Mouse (Mus musculus) MEL (cell line): Measurements from ENCODE around the gene Msantd1. TPM values are rescaled to one million over a fixed set of nuclear protein-coding genes. Genes with fewer than 3 reads are reported as not detected.

Experiments
- DNase-seq: peaks from one replicate; pipeline ENCODE4 v3.0.0; 2011; ENCODE audit warnings: low read depth, low spot score
- H3K27ac ChIP-seq: 2 replicates; pipeline ENCODE4 v1.5.1; 2012; ENCODE audit warnings: low read depth, mild to moderate bottlenecking, control low read depth, low read length, moderate library complexity; ENCODE audit not compliant: control insufficient read depth
- H3K27me3 ChIP-seq, 2 experiments: fragments of 150-350 bp in 1 of 2; sonication (generic) in 1 of 2; 2 replicates each; pipeline ENCODE4 v1.6.1; 2012; ENCODE audit warnings: low read length in 2 of 2, mild to moderate bottlenecking in 2 of 2, improper control_type of control experiment in 1 of 2, moderate library complexity in 1 of 2; ENCODE audit not compliant: insufficient read depth in 2 of 2, control insufficient read depth in 1 of 2
- H3K36me3 ChIP-seq, 2 experiments: 2 replicates each; pipeline ENCODE4 v1.6.1; 2012 to 2014; ENCODE audit warnings: low read length in 2 of 2, improper control_type of control experiment in 1 of 2, inconsistent platforms in 1 of 2, mild to moderate bottlenecking in 1 of 2; ENCODE audit not compliant: insufficient read depth in 2 of 2, control insufficient read depth in 1 of 2
- H3K4me1 ChIP-seq, 2 experiments: fragments of 150-350 bp in 1 of 2; sonication (generic) in 1 of 2; 2 replicates each; pipeline ENCODE4 v1.6.1; 2012; ENCODE audit warnings: low read length in 2 of 2, improper control_type of control experiment in 1 of 2, mild to moderate bottlenecking in 1 of 2; ENCODE audit not compliant: insufficient read depth in 2 of 2, control insufficient read depth in 1 of 2
- H3K4me3 ChIP-seq, 2 experiments: fragments of 150-350 bp in 1 of 2; sonication (generic) in 1 of 2; 2 replicates each; pipeline ENCODE4 v1.5.1; 2012; ENCODE audit warnings: low read depth in 2 of 2, low read length in 2 of 2, mild to moderate bottlenecking in 2 of 2, moderate library complexity in 2 of 2, control low read depth in 1 of 2, improper control_type of control experiment in 1 of 2; ENCODE audit not compliant: control insufficient read depth in 1 of 2, insufficient read depth in 1 of 2
- H3K79me2 ChIP-seq: 2 replicates; pipeline ENCODE4 v1.6.1; 2012; ENCODE audit warnings: mild to moderate bottlenecking, low read length, moderate library complexity; ENCODE audit not compliant: control insufficient read depth, poor library complexity, insufficient read depth
- H3K9ac ChIP-seq: 2 replicates; pipeline ENCODE4 v1.6.1; 2012; ENCODE audit warnings: low read depth, mild to moderate bottlenecking, control low read depth, low read length, moderate library complexity; ENCODE audit not compliant: control insufficient read depth, poor library complexity, severe bottlenecking
- H3K9me3 ChIP-seq: fragments of 150-350 bp; sonication (generic); replicated peaks from 2 replicates; pipeline ENCODE4 v1.6.1; 2012; ENCODE audit warnings: mild to moderate bottlenecking, low read length, improper control_type of control experiment, moderate library complexity; ENCODE audit not compliant: insufficient read depth
- CHD1 ChIP-seq: IDR thresholded peaks from 2 replicates; pipeline ENCODE4 v1.6.1; 2012; ENCODE audit warnings: low read depth, mild to moderate bottlenecking, inconsistent platforms, low read length, improper control_type of control experiment
- CHD2 ChIP-seq: IDR thresholded peaks from 2 replicates; pipeline ENCODE4 v1.6.1; 2011; ENCODE audit warnings: low read length, improper control_type of control experiment
- E2F4 ChIP-seq: IDR thresholded peaks from 2 replicates; pipeline ENCODE4 v1.6.1; 2011; ENCODE audit warnings: low read depth, low read length, improper control_type of control experiment, borderline replicate concordance
- ELF1 ChIP-seq: IDR thresholded peaks from 2 replicates; pipeline ENCODE4 v1.6.1; 2014; ENCODE audit warnings: low read depth, mild to moderate bottlenecking, inconsistent platforms, low read length, improper control_type of control experiment, moderate library complexity
- EP300 ChIP-seq, 2 experiments: IDR thresholded peaks; 2 replicates each; pipeline ENCODE4 v1.6.1; 2011; ENCODE audit warnings: improper control_type of control experiment in 2 of 2, low read length in 2 of 2, low read depth in 1 of 2, mild to moderate bottlenecking in 1 of 2
- ETS1 ChIP-seq: IDR thresholded peaks from 2 replicates; pipeline ENCODE4 v1.6.1; 2012; ENCODE audit warnings: low read depth, mild to moderate bottlenecking, inconsistent platforms, low read length, improper control_type of control experiment, moderate library complexity
- GABPA ChIP-seq: IDR thresholded peaks from 2 replicates; pipeline ENCODE4 v1.6.1; 2012; ENCODE audit warnings: low read depth, mild to moderate bottlenecking, inconsistent platforms, low read length, improper control_type of control experiment, moderate library complexity
- GATA1 ChIP-seq: IDR thresholded peaks from 2 replicates; pipeline ENCODE4 v1.6.1; 2011; ENCODE audit warnings: low read depth, low read length, improper control_type of control experiment
- JUND ChIP-seq: IDR thresholded peaks from 2 replicates; pipeline ENCODE4 v1.6.1; 2011; ENCODE audit warnings: low read depth, mild to moderate bottlenecking, improper control_type of control experiment, low read length
- KAT2A ChIP-seq: conservative IDR thresholded peaks from 2 replicates; pipeline ENCODE4 v1.6.1; 2012; ENCODE audit warnings: low read depth, low read length, improper control_type of control experiment, inconsistent platforms
- MAZ ChIP-seq: IDR thresholded peaks from 2 replicates; pipeline ENCODE4 v1.6.1; 2012; ENCODE audit warnings: low read depth, mild to moderate bottlenecking, inconsistent platforms, low read length, improper control_type of control experiment
- MEF2A ChIP-seq: IDR thresholded peaks from 2 replicates; pipeline ENCODE4 v1.6.1; 2014; ENCODE audit warnings: low read depth, mild to moderate bottlenecking, inconsistent platforms, low read length, improper control_type of control experiment; ENCODE audit not compliant: poor library complexity, insufficient replicate concordance, severe bottlenecking; ENCODE audit errors: extremely low read depth
- MXI1 ChIP-seq: IDR thresholded peaks from 2 replicates; pipeline ENCODE4 v1.6.1; 2011; ENCODE audit warnings: mild to moderate bottlenecking, low read depth, low read length, improper control_type of control experiment
- MYC ChIP-seq: IDR thresholded peaks from 2 replicates; pipeline ENCODE4 v1.6.1; 2011; ENCODE audit warnings: low read depth, mild to moderate bottlenecking, low read length, improper control_type of control experiment, moderate library complexity
- NELFE ChIP-seq: IDR thresholded peaks from 2 replicates; pipeline ENCODE4 v1.6.1; 2011; ENCODE audit warnings: low read depth, low read length, improper control_type of control experiment
- RAD21 ChIP-seq: IDR thresholded peaks from 2 replicates; pipeline ENCODE4 v1.6.1; 2011; ENCODE audit warnings: mild to moderate bottlenecking, low read depth, low read length, improper control_type of control experiment
- SMC3 ChIP-seq: IDR thresholded peaks from 2 replicates; pipeline ENCODE4 v1.6.1; 2011; ENCODE audit warnings: low read depth, low read length, improper control_type of control experiment
- TAL1 ChIP-seq: IDR thresholded peaks from 2 replicates; pipeline ENCODE4 v1.6.1; 2012; ENCODE audit warnings: mild to moderate bottlenecking, inconsistent platforms, low read length, moderate library complexity, mixed read lengths
- TBP ChIP-seq: IDR thresholded peaks from 2 replicates; pipeline ENCODE4 v1.8.0; 2011; ENCODE audit warnings: low read depth, low read length, improper control_type of control experiment
- TCF12 ChIP-seq: IDR thresholded peaks from 2 replicates; pipeline ENCODE4 v1.6.1; 2014; ENCODE audit warnings: low read depth, mild to moderate bottlenecking, inconsistent platforms, low read length, improper control_type of control experiment, moderate library complexity
- UBTF ChIP-seq: IDR thresholded peaks from 2 replicates; pipeline ENCODE4 v1.6.1; 2012; ENCODE audit warnings: low read depth, mild to moderate bottlenecking, inconsistent platforms, low read length, improper control_type of control experiment, moderate library complexity, borderline replicate concordance; ENCODE audit not compliant: insufficient read depth
- ZKSCAN1 ChIP-seq: IDR thresholded peaks from 2 replicates; pipeline ENCODE4 v1.6.1; 2012; ENCODE audit warnings: low read depth, mild to moderate bottlenecking, inconsistent platforms, low read length, improper control_type of control experiment, moderate library complexity
- ZNF384 ChIP-seq: IDR thresholded peaks from 2 replicates; pipeline ENCODE4 v1.6.1; 2012; ENCODE audit warnings: low read depth, mild to moderate bottlenecking, inconsistent platforms, low read length, improper control_type of control experiment
- polyA plus RNA-seq, 2 experiments: library from polyadenylated mRNA; stranded (reverse) in 1 of 2; unstranded in 1 of 2; fragments of >175 nt in 1 of 2; fragments of >200 nt in 1 of 2; gene quantifications; 2 replicates each; pipeline versions ENCODE4 v1.2.1 to v1.2.4; 2012; ENCODE audit warnings: low replicate concordance in 2 of 2, low read depth in 1 of 2; ENCODE audit not compliant: insufficient read length in 2 of 2, insufficient read depth in 1 of 2, missing spikeins in 1 of 2
- total RNA-seq: library from RNA; depleted of rRNA; stranded (reverse); fragments of 300-350 nt; gene quantifications from 2 replicates; pipeline ENCODE4 v1.2.3, GENCODE M21; 2012

Msantd1 gene
- total and polyA plus RNA-seq, 3 experiments, result 0.27 to 0.88 TPM; not detected in 1

GRCm38 (mm10) chr5:34923920-34924319, 16.1 kb downstream of the Msantd1 start:
- peak; percentile 78 for DNase-seq
- Histone ChIP-seq H3K27ac (no peak overlapping the region), H3K27me3 (no peaks in the 10 kb centered on the region), H3K9me3 (no peaks in the 10 kb centered on the region), H3K4me1 (peaks cover 9 to 21% of the 10 kb centered on the region in 2 experiments), H3K79me2 (no peaks in the 10 kb centered on the region), H3K9ac (no peak overlapping the region), H3K4me3 (no peak overlapping the region), H3K36me3 (peaks cover 0 to 9% of the 10 kb centered on the region in 2 experiments; a peak in 2 of 4 replicates)
- TF ChIP-seq RAD21 (no peak), E2F4 (no peak), CHD1 (no peak), KAT2A (no peak), TBP (0 out of 2 replicates have a peak, but pooled peaks have one; percentile 12), TCF12 (no peak), SMC3 (no peak), GATA1 (peak; percentile 66; the same call in 1 of the 2 replicates), EP300 (IDR thresholded peaks at IDR 0.05; ENCODE audit: low read depth in 1 of 2, low read length in 2 of 2) (no peak; a peak in 1 of 4 replicates), TAL1 (peak; percentile 60), MXI1 (no peak), ETS1 (no peak)

DNA sequence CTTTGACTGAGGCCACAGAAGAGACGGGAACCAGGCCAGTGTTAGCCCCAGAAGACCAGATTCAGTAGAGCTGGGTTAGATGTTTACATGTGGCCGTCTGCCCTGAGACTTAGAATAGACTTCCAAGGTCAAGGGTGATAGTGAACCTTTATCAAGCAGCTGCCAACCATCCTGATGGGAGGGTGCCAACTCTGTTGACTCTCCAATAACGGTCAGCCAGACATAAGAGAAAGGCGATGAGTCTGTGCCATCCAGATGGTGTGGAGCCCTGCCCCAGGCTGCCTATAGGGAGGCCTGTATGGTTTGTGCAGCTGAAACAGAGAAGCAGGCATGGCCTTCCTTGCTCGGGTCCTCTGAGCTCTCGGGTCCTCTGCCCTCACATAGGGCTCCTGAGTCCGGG, 16.7 kb downstream of the Msantd1 start:
- Histone ChIP-seq H3K27me3 (no peaks in the 10 kb centered on the region), H3K36me3 (peaks cover 0 to 3% of the 10 kb centered on the region in 2 experiments; a peak in 1 of 4 replicates), H3K79me2 (no peaks in the 10 kb centered on the region), H3K9me3 (no peaks in the 10 kb centered on the region), H3K9ac (no peak overlapping the region), H3K4me3 (no peak overlapping the region), H3K4me1 (peaks cover 4 to 15% of the 10 kb centered on the region in 2 experiments), H3K27ac (peak overlapping the region; percentile 20; the same call in 1 of the 2 replicates)
- TF ChIP-seq TCF12 (no peak), EP300 (IDR thresholded peaks at IDR 0.05; ENCODE audit: low read depth in 1 of 2, low read length in 2 of 2) (peak in 1 of 2 experiments; percentile 35; a peak in 2 of 4 replicates)
- DNase-seq, result no peak

GRCm38 (mm10) chr5:34927648-34928047, 19.8 kb downstream of the Msantd1 start:
- Histone ChIP-seq H3K4me1 (peaks cover 7 to 21% of the 10 kb centered on the region in 2 experiments), H3K36me3 (peaks cover 0 to 9% of the 10 kb centered on the region in 2 experiments; a peak in 2 of 4 replicates), H3K4me3 (no peak overlapping the region), H3K9me3 (no peaks in the 10 kb centered on the region), H3K27ac (no peak overlapping the region), H3K9ac (no peak overlapping the region), H3K79me2 (no peaks in the 10 kb centered on the region), H3K27me3 (no peaks in the 10 kb centered on the region)
- TF ChIP-seq ZKSCAN1, result no peak
- no peak for TF ChIP-seq UBTF
- TF ChIP-seq MAZ, result no peak
- TF ChIP-seq ELF1, result no peak
- no peak for TF ChIP-seq ZNF384
- TF ChIP-seq MYC, result no peak
- TF ChIP-seq GABPA, result no peak
- no peak for TF ChIP-seq NELFE
- TF ChIP-seq CHD2, result no peak
- no peak for TF ChIP-seq RAD21
- TF ChIP-seq JUND, result no peak
- no peak for TF ChIP-seq MEF2A
- no peak for DNase-seq
